Mouse (Mus musculus) limb, embryonic 14.5 days (tissue): ENCODE measurements around the gene Fndc5. TPM values are rescaled to one million over a fixed set of nuclear protein-coding genes. Genes with fewer than 3 reads are reported as not detected.

Experiments used
- ATAC-seq: fragments of 200-750 bp; cut with Nextera tagmentation; 2 replicates; pipeline ENCODE4 v1.8.0; 2017; ENCODE audit warnings: low read depth, moderate number of reproducible peaks, moderate TSS enrichment; ENCODE audit not compliant: low FRiP score
- DNase-seq: peaks from one replicate; pipeline ENCODE4 v3.0.0-alpha.2; 2015; ENCODE audit warnings: low spot score
- H3K27ac ChIP-seq: fragments of 300-500 bp; sonication (generic); replicated peaks from 2 replicates; pipeline ENCODE4 v1.5.1; 2014; ENCODE audit warnings: low read depth, mild to moderate bottlenecking, low read length, moderate library complexity, mixed read lengths
- H3K27me3 ChIP-seq: fragments of 300-500 bp; sonication (generic); 2 replicates; pipeline ENCODE4 v1.6.1; 2014; ENCODE audit warnings: low read length, mixed read lengths; ENCODE audit not compliant: control insufficient read depth, insufficient read depth
- H3K36me3 ChIP-seq: fragments of 300-500 bp; sonication (generic); 2 replicates; pipeline ENCODE4 v1.6.1; 2014; ENCODE audit warnings: mild to moderate bottlenecking, low read length, moderate library complexity, mixed read lengths; ENCODE audit not compliant: control insufficient read depth, insufficient read depth
- H3K4me1 ChIP-seq: fragments of 300-500 bp; sonication (generic); 2 replicates; pipeline ENCODE4 v1.6.1; 2014; ENCODE audit warnings: antibody characterized with exemption, low read length, mixed read lengths; ENCODE audit not compliant: control insufficient read depth, insufficient read depth
- H3K4me2 ChIP-seq: fragments of 300-500 bp; sonication (generic); replicated peaks from 2 replicates; pipeline ENCODE4 v1.6.1; 2014; ENCODE audit warnings: low read depth, mild to moderate bottlenecking, low read length, moderate library complexity; ENCODE audit not compliant: severe bottlenecking
- H3K4me3 ChIP-seq: fragments of 300-500 bp; sonication (generic); replicated peaks from 2 replicates; pipeline ENCODE4 v1.5.1; 2014; ENCODE audit warnings: low read length
- H3K9ac ChIP-seq: fragments of 300-500 bp; sonication (generic); 2 replicates; pipeline ENCODE4 v1.6.1; 2014; ENCODE audit warnings: mild to moderate bottlenecking, low read depth, low read length, moderate library complexity; ENCODE audit not compliant: severe bottlenecking
- H3K9me3 ChIP-seq: fragments of 300-500 bp; sonication (generic); 2 replicates; pipeline ENCODE4 v1.6.1; 2016; ENCODE audit warnings: low read length; ENCODE audit not compliant: control insufficient read depth
- POLR2A ChIP-seq: fragments of 200-500 bp; IDR thresholded peaks from 2 replicates; pipeline ENCODE4 v1.8.0; 2012; ENCODE audit warnings: inconsistent platforms, mild to moderate bottlenecking, moderate library complexity, borderline replicate concordance; ENCODE audit not compliant: insufficient read depth, insufficient read length; ENCODE audit errors: extremely low read depth
- WGBS: fragments of 180-500 bp; shearing (Covaris S2); extraction: QIAGEN DNeasy Blood & Tissue Kit; methylation state at CpG from one replicate; pipeline ENCODE4 v1.1.7; 2014; 5-methylcytosine and 5-hydroxymethylcytosine counted together
- polyA plus RNA-seq, 2 experiments: library from polyadenylated mRNA; depleted of rRNA in 1 of 2; stranded (reverse) in 1 of 2; unstranded in 1 of 2; fragments of >200 nt; fragmentation: Nextera tagmentation in 1 of 2; extraction: Ambion mirVana in 1 of 2; gene quantifications; 2 replicates each; pipeline versions ENCODE4 v1.2.1 to v1.2.3; 2012 to 2014

Fndc5 gene
- polyA plus RNA-seq (2012; rRNA removed) (32.8 and 32.9 TPM in 2 replicates), polyA plus RNA-seq (2014; fragmentation: Nextera tagmentation; extraction: Ambion mirVana) (25.2 and 31.0 TPM in 2 replicates)

GRCm38 (mm10) chr4:129136579-129137391 lies at the start of gene Fndc5:
Gene Fndc5 (plus strand): TSS chr4:129136999.
- Histone ChIP-seq H3K9ac (peak within 1 kb of the TSS; percentile 72), H3K27me3 (peaks cover 18% of the 10 kb centered on the region; the same call in 1 of the 2 replicates), H3K4me2 (peak within 1 kb of the TSS; percentile 90), H3K9me3 (no peaks in the 10 kb centered on the region), H3K4me1 (peaks cover 10% of the 10 kb centered on the region; the same call in 1 of the 2 replicates), H3K36me3 (0 out of 2 replicates have a peak, but pooled peaks cover 5% of the 10 kb centered on the region), H3K4me3 (peak within 1 kb of the TSS; percentile 56), H3K27ac (no peak within 1 kb of the TSS; the same call in 1 of the 2 replicates)
- WGBS, result 3% methylated on average over 20 of the region's 80 CpGs
- TF ChIP-seq POLR2A, result no peak
- ATAC-seq (peak; percentile 28; the same call in 1 of the 2 replicates), DNase-seq (no peak)

- no peak for TF ChIP-seq POLR2A
- H3K36me3 ChIP-seq, result peaks cover 14% of the 10 kb centered on the region
- H3K9me3 ChIP-seq, result no peaks in the 10 kb centered on the region
- no peaks in the 10 kb centered on the region for H3K4me1 ChIP-seq
- ATAC-seq (no peak), DNase-seq (no peak)
- no peak overlapping the region for H3K9ac ChIP-seq
- 42% methylated on average over 5 of the region's 5 CpGs for whole genome bisulfite sequencing
- no peak overlapping the region for H3K27ac ChIP-seq
- no peak overlapping the region for H3K4me2 ChIP-seq
- H3K4me3 ChIP-seq, result no peak overlapping the region
- no peaks in the 10 kb centered on the region for H3K27me3 ChIP-seq
These were observed 48.9 kb upstream of the Fndc5 start for GRCm38 (mm10) chr4:129087850-129088249.

- no peak overlapping the region for H3K27ac ChIP-seq
- 26% methylated on average over 15 of the region's 15 CpGs for WGBS
- TF ChIP-seq POLR2A, result no peak
- no peak overlapping the region for H3K9ac ChIP-seq
- H3K4me3 ChIP-seq, result no peak overlapping the region
- H3K4me1 ChIP-seq, result no peaks in the 10 kb centered on the region
- no peaks in the 10 kb centered on the region for H3K36me3 ChIP-seq
- no peak for ATAC-seq
- DNase-seq, result no peak
- H3K9me3 ChIP-seq, result no peaks in the 10 kb centered on the region
- H3K4me2 ChIP-seq, result no peak overlapping the region
- no peaks in the 10 kb centered on the region for H3K27me3 ChIP-seq
These were observed 41.5 kb upstream of the Fndc5 start for GRCm38 (mm10) chr4:129095276-129095675.

GRCm38 (mm10) chr4:129097006-129097405 lies 39.8 kb upstream of the Fndc5 start:
- Histone ChIP-seq H3K36me3 (no peaks in the 10 kb centered on the region), H3K4me2 (no peak overlapping the region), H3K9ac (no peak overlapping the region), H3K27me3 (no peaks in the 10 kb centered on the region), H3K27ac (no peak overlapping the region), H3K9me3 (no peaks in the 10 kb centered on the region), H3K4me1 (no peaks in the 10 kb centered on the region), H3K4me3 (no peak overlapping the region)
- DNase-seq (no peak), ATAC-seq (no peak)
- TF ChIP-seq POLR2A, result no peak
- WGBS, result 78% methylated on average over 7 of the region's 7 CpGs

- Histone ChIP-seq H3K36me3 (no peaks in the 10 kb centered on the region), H3K9me3 (no peaks in the 10 kb centered on the region), H3K9ac (no peak overlapping the region), H3K4me1 (peaks cover 4% of the 10 kb centered on the region; the same call in 1 of the 2 replicates), H3K4me3 (no peak overlapping the region), H3K27ac (no peak overlapping the region), H3K27me3 (peaks cover 22% of the 10 kb centered on the region), H3K4me2 (no peak overlapping the region)
- TF ChIP-seq POLR2A, result no peak
- WGBS, result 83% methylated on average over 14 of the region's 14 CpGs
- DNase-seq (no peak), ATAC-seq (no peak)
These were observed 34.5 kb upstream of the Fndc5 start for GRCm38 (mm10) chr4:129102133-129102829.
